Mouse (Mus musculus) activated CD4-positive, CD25-positive, alpha-beta regulatory T cell, adult 9 weeks (primary cell): ENCODE measurements around the gene Gm20662. TPM values are rescaled to one million over a fixed set of nuclear protein-coding genes. Genes with fewer than 3 reads are reported as not detected.

Experiments
- polyA plus RNA-seq: library from polyadenylated mRNA; unstranded; fragments of 100-300 nt; shearing (Covaris generic); gene quantifications from one replicate; pipeline ENCODE4 v1.2.1, GENCODE M21; 2017

Gm20662 gene
- polyA plus RNA-seq: not detected

GRCm38 (mm10) chr9:107996049-107996448 lies at the start of gene Gm20662:
Gm20662 (plus strand) TSS chr9:107996349.

GRCm38 (mm10) chr9:107949922-107950235 lies 46.3 kb upstream of the Gm20662 start, which contains the start of gene Traip:
Traip (plus strand) TSS chr9:107950136.

DNA sequence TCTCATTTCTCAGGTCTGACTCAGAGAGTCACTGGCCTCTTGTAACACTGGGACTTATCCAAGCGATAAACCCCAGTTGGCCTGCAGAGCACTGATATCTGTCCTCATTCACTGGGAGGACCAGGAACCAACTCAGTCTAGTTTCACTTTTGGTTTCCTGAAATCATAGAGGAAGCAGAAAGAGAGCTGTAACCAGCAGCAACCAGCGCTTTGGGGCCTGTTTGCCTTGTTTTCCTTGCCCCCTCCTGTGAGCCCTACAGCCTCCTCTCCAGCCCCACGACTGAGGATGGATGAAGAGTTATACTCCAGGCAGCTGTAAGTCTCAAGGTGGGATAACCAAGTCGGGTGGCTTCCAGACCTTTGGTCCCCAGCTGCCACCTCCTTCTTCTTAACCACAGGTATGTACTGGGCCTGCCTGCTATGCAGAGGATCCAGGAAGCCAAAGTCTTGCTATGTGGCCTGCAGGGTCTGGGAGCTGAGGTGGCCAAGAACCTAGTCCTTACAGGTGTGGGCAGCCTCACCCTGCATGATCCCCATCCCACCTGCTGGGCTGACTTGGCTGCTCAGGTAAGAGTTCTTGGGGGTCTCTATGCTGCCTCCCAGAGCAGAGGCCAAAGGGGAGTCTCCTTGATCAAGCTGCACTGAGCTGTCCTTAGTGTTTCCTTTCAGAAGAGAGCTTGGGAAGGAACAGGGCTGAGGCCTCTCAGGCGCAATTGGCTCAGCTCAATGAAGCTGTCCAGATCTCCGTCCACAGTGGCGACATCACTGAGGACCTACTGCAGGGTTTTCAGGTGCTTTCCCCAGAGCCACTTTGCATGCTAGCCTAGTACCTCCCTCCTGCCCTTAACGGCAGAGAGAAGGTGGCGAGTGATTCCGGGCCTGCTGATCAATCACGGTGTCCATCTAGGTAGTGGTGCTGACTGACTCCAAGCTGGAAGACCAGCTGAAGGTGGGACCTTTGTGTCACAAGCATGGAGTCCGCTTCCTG lies 20.5 kb upstream of the Gm20662 start, which contains the start of gene Uba7:
Gene Uba7, plus strand, starts transcription at position 107 of the 988 bp plus-strand sequence.

GRCm38 (mm10) chr9:107982681-107983346 lies 13.3 kb upstream of the Gm20662 start, which contains the start of gene Gm20661:
Gm20661 (plus strand) TSS chr9:107983058.

GRCm38 (mm10) chr9:107985131-107986119 lies 10.7 kb upstream of the Gm20662 start, which contains the start of gene Inka1:
Inka1 (minus strand) TSS chr9:107985879.

DNA sequence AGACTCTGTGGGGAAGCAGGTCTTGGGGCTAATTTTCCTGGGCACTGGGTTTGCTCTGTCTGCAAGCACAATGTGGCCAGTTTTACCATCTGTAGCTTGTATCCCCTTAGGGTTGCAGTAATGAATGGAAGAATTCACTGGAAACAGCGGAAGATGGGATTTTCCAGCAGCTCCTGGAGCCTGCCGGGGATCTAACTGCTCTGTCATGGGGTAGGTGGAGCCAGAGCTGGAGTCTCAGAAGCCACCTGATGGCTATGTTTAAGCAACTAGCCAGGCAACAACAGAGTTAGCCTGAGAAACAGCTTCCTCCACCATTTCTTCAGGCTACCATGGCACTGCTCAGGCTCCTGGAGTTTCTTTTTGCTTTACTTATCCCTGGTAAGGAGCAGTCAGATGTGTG lies 4.0 kb upstream of the Gm20662 start, which contains the start of gene Cdhr4:
Gene Cdhr4, plus strand, starts transcription at position 301 of the 400 bp plus-strand sequence.

DNA sequence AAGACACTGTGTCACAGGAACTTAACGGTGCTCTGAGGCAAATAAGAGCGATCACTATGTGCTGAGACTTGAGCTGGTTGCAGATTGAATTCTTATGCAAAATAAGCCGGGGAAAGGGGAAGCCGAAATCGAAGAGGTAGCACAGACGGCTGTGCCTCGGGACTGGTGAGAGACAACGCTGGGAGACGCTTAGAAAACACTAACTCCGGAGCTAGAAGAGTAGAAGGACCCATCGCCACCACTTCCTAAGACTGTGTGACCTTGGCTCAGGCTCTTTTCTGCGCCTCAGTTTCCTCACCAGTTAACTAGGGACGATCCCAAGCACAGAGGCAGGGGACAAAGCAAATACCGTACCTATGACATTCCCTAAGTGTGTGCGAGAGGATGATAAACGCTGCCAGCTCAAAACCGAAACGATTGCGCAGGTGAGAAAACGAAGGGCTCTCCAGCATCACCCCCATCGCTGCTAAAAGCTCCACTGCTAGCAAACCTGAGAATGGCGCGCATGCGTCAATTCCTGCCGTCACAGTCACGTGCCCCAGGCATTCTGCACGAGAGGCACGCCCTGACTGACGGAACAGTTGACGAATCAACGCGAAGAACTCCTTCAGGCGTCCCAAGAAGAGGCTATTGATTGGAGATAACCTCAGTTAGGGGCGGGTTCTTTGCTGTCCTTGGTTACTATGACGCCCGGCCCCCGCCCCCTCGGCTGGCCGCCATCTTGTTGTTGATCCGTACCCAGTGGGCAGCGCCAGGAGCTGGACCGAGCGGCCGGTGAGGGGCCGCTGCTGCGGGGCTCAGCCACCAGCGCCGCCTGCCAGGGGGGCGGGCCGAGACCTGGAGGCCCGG lies 6.0 kb downstream of the Gm20662 start, which contains the start of gene Ip6k1:
Gene Ip6k1, plus strand, starts transcription at position 580 of the 849 bp plus-strand sequence.

GRCm38 (mm10) chr9:108049016-108049455 lies 52.9 kb downstream of the Gm20662 start, which contains the start of gene Gmppb:
Gmppb (plus strand) TSS chr9:108049242.

DNA sequence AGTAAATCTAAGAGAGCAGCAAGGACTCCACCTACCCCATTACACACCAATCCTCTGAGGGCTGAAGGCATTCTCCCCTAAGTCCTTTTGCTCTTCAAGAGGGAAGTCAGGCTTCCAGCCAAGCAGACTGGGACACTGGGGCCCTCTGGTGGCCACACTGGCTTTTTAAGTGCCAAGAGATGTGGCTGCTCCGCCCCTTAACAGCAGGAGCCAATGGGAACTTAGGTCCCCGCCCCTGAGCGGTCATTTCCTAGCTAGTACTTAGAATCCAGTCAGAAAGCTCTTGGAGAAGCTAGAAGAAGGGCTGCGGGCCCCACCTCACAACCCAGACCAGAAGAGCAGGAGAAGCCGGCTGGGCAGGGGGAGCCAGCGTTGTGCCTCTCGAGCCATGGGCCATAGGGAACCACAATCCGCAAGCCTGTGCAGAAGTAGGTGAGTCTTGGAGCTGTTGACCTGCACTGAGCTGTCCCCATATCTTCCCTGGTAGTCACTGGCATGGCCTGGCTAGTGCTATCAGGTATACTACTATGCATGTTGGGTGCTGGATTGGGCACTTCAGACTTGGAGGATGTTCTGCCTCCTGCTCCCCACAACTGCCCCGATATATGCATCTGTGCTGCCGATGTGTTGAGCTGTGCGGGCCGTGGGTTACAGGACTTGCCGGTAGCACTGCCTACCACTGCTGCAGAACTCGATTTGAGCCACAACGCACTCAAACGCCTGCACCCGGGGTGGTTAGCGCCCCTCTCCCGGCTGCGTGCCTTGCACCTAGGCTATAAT lies 56.9 kb downstream of the Gm20662 start, which contains the start of gene Amigo3:
Gene Amigo3, plus strand, starts transcription at position 275 of the 780 bp plus-strand sequence.

DNA sequence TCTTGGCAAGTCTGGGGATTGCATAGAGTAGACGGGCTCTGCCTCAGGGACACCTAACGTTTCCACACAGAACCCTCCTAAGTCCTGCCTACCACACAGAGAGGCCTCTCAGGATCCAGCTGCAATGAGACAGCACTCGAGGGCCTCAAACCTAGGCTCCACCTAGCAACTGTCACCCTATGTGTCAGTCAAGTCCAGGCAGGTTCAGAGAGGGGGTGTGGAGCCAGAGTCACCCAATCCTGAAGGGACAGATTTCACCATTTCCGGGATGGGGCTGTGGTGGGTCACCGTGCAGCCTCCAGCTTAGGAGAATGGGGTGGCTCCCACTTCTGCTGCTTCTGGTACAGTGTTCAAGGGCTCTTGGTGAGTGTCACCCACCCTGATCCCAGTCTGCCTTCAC lies 84.0 kb downstream of the Gm20662 start, which contains the start of gene Mst1:
Gene Mst1, plus strand, starts transcription at position 269 of the 400 bp plus-strand sequence.

DNA sequence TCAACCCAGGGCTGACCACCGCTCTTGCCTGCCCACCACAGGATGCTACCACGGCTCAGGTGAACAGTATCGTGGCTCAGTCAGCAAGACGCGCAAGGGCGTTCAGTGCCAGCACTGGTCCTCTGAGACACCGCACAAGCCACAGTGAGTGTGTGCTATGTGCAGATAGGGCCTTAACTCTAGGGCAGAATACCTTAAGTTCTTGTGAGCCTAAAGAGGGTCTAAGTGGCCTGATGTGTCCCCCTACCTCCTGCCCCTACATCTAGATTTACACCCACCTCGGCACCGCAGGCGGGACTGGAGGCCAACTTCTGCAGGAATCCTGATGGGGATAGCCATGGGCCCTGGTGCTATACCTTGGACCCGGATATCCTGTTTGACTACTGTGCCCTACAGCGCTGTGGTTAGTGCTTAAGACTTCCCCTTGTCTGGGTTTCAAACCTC lies 86.9 kb downstream of the Gm20662 start, which contains the start of gene Rnf123:
Gene Rnf123, minus strand, starts transcription at position 359 of the 444 bp plus-strand sequence.

GRCm38 (mm10) chr9:108094184-108094941 lies 98.2 kb downstream of the Gm20662 start, which contains the start of gene Apeh:
Apeh (minus strand) TSS chr9:108094606.

Other genes starting within 250 kb of the Gm20662 start
- gene Rbm5, start 225.4 kb upstream of the Gm20662 start, polyA plus RNA-seq: 359 TPM
- gene Rbm6, start 123.1 kb upstream of the Gm20662 start, polyA plus RNA-seq: 118 TPM
- gene Mon1a, start 108.2 kb upstream of the Gm20662 start, polyA plus RNA-seq: 24.2 TPM
- gene Mst1r, start 89.5 kb upstream of the Gm20662 start, polyA plus RNA-seq: not detected
- gene Actl11, start 67.9 kb upstream of the Gm20662 start, polyA plus RNA-seq: not detected
- gene Camkv, start 60.7 kb upstream of the Gm20662 start, polyA plus RNA-seq: not detected
- gene Traip, start 46.2 kb upstream of the Gm20662 start, polyA plus RNA-seq: 5.7 TPM
- gene Uba7, start 20.8 kb upstream of the Gm20662 start, polyA plus RNA-seq: 321 TPM
- 0.27 TPM for gene Gm20661, start 13.3 kb upstream of the Gm20662 start, polyA plus RNA-seq
- gene Inka1, start 10.5 kb upstream of the Gm20662 start, polyA plus RNA-seq: 2.3 TPM
- 0.77 TPM for gene Cdhr4, start 3.9 kb upstream of the Gm20662 start, polyA plus RNA-seq
- gene Ip6k1, start 6.2 kb downstream of the Gm20662 start, polyA plus RNA-seq: 68.8 TPM
- 40.7 TPM for gene Gmppb, start 52.9 kb downstream of the Gm20662 start, polyA plus RNA-seq
- gene Amigo3, start 56.8 kb downstream of the Gm20662 start, polyA plus RNA-seq: 4.8 TPM
- 1.2 TPM for gene Mst1, start 84.1 kb downstream of the Gm20662 start, polyA plus RNA-seq
- gene Rnf123, start 87.0 kb downstream of the Gm20662 start, polyA plus RNA-seq: 189 TPM
- gene Apeh, start 98.3 kb downstream of the Gm20662 start, polyA plus RNA-seq: 140 TPM
- gene Bsn, start 194.0 kb downstream of the Gm20662 start, polyA plus RNA-seq: 0.81 TPM